Mouse (Mus musculus) gastrocnemius, postnatal 10 days (tissue): ENCODE results near the gene Armc12. TPM values are rescaled to one million over a fixed set of nuclear protein-coding genes. Genes with fewer than 3 reads are reported as not detected.

Experiments used
- DNase-seq: peaks from one replicate; pipeline ENCODE4 v3.0.0; 2021; ENCODE audit warnings: mixed read lengths
- long read RNA-seq, 2 experiments: library from polyadenylated mRNA; stranded (forward); transcript quantifications; one replicate each; pipeline ENCODE4 v2.0.0; 2021
- total RNA-seq, 2 experiments: library from RNA; stranded (reverse); gene quantifications; 2 replicates each; pipeline ENCODE4 v1.2.3; 2021

Gene Armc12
- not detected for total RNA-seq
- long read RNA-seq, experiment 1, result 0 reads
- long read RNA-seq, experiment 2, result 0 reads

DNA sequence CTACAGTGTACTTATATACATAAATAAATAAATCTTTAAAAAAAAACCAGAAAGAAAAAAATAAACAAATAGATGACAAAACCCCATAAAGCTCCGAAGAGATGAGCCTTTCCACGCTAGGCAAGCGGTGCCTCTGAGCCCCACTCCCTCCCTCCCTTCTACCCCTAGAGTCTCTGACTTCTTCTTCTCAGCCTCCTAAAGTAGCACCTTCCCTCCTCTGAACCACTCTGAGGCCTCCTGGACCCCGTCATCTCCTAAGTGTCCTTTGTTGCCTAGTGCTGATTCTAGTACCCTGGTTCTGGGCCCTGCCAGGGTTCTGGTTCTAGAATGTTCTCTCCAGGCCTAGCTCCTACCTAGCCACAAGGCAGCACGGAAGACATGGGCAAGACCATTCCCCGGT, at the start of gene Armc12:
TSS of gene Armc12 (plus strand) at position 301 of the 400 bp plus-strand sequence.
- no peak for DNase-seq

DNA sequence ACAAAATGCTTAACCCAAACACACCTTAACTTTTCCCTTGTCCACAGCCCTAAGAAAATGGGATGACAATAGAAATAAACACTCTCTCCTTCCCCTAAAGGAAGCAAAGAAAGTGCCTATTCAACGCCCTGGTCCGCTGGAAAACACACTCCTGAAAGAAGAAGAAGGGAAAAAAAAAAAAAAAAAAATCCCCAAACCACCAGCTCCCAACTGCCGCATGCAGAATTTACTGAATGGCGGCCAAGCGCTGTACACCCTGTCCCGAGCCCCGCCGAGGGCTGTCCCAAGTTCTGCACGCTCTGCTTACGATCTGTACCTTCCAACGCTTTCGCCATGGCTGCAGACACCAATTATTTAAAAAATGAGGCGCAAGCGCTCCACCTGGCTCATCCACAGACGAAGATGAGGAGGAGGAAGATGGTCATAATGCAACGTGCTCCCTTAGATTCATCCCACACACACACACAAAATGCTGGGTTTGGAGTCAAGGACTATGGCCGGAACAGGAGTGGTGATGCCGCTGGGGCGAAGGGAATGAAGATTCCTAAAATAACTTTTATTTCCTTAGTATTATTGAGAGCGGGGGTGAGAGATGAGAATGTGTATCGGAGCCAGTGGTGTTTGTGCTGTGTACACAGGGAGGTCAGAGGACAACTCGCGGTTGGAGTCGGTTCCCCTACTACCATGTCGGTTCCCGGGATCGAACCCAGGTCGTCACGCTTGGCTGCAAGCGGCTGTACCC, 45.7 kb upstream of the Armc12 start:
- DNase-seq, result peak; percentile 31

- DNase-seq, result peak; percentile 47
These were observed 45.1 kb upstream of the Armc12 start for GRCm38 (mm10) chr17:28485446-28485948.

GRCm38 (mm10) chr17:28485977-28486400, 44.6 kb upstream of the Armc12 start:
- peak; percentile 98 for DNase-seq

DNA sequence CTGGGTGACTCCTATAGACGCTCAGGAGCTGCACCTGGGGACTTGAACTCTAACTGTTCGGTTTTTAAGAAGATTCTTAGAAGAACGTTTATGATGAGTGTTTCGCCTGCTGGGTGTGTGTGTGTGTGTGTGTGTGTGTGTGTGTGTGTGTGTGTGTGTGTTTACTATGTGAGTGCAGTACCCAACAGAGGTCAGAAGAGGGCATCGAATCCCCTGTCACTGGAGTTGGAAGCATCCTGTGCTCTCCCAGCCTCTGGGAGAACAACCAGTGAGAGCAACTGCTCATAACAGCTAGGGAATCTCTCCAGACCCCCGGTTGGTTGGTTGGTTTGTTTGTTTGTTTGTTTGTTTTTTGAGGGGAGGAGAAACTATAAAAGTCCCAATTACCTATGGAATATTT, 43.9 kb upstream of the Armc12 start:
- DNase-seq, result no peak

GRCm38 (mm10) chr17:28487584-28488257, 42.9 kb upstream of the Armc12 start:
- DNase-seq, result no peak

GRCm38 (mm10) chr17:28488258-28489013, 42.2 kb upstream of the Armc12 start:
- no peak for DNase-seq

DNA sequence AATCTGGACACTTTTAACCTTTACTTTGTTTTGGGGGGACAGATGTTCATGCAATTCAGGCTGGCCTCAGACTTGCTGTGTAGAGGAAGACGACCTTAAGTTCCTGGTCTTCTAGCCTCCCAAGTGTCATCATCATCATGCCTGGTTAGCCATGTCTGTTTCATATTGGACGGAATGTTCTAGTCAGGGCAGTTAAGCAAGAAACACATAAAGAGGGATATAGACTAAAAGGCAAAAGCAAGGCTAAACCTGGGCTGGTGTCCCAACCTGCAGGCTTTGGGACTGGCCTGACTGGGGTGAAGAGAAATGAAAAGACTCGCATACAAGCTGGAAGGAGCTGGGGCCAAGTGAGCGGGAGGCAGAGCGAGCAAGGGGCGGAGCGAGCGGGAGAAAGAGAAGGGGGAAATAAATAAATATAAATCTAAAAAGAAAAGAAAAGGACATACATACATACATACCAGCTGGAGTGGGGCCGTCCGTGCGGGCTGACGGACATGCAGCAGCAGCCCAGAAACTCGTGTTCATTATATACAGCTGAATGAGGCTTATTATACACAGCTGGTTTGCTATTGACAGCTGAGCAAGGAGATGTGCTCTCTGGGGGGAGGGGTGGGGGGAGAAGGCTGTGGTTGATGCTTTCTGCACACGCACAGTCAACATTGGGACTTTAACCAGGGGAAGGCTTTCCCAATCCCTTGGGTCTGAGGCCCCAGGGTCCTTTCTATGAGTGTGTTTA, 39.4 kb upstream of the Armc12 start:
- no peak for DNase-seq

- DNase-seq, result no peak
These were observed 34.8 kb upstream of the Armc12 start for GRCm38 (mm10) chr17:28495832-28496231.

GRCm38 (mm10) chr17:28499190-28499589, 31.4 kb upstream of the Armc12 start:
- no peak for DNase-seq

DNA sequence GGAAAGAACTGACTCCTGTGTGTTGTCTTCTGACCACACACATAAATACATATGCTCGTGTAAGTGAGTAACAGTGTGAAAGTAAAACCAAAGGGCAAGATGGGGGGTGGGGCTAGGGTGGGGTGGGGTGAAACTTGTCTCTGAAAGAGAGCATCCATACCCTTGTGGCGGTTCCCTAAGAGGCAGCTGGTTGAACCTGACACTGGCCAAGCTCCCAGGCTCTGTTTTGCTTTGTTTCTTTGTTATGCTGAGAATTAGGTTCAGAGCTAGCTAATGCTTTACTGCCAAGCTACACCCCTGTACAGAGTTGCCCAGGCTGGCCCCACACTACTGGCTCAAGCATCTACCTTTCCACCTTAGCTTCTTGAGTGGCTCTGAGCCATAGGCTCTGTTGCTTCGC, 30.1 kb upstream of the Armc12 start:
- DNase-seq, result no peak

DNA sequence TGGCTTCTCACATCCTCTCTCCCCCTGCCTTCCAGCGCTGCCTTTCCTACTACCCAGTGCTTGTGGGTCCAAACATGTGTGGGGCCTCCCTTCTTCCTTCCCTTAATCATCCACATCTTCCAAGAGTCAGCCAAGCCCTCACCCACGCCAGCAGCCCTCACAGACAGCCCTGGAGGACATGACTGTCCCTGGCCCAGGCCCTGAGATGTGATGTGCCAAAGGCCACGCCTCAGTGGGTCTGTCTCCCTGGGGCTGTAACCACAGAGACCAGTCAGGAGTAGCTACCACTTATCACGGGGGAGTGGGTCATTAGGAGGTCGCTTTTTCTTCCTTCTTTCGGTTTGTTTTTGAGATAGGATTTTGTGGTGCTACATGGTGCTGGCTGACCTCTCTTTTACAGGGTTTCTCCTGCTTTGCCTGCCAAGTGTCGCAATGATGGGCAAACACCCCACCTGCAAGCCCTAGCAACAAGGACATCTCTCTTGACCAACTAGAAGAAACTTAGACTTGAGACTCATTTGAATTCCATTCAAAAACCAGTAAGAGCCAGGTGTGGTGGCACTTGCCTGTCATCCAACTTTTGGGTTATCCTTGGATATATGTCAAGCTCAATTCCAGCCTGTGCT, 28.3 kb upstream of the Armc12 start:
- DNase-seq, result no peak

- DNase-seq, result no peak
These were observed 26.4 kb upstream of the Armc12 start for GRCm38 (mm10) chr17:28504182-28504581.

- DNase-seq, result no peak
These were observed 25.0 kb upstream of the Armc12 start for GRCm38 (mm10) chr17:28505591-28505990.

- no peak for DNase-seq
These were observed 23.7 kb upstream of the Armc12 start for GRCm38 (mm10) chr17:28506895-28507294.

DNA sequence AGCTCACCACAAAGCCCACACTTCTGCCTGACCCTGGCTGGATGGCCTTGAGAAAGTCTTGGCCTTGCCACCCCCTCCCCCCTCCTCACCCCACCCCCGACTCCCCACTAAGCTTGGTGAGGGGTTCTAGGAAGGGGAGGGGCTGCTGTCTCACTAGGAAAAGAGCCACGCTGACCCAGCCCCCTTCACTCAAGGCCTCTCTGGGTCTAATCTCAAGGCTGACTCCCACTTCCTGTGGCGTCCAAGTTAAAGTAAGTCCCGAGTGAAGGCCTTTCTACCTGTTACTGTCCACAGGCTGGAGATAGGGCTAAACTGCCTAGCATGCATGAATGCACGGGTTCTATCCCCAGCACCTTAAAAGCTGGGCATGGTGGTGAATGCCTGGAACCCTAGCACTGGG, 23.1 kb upstream of the Armc12 start:
- DNase-seq, result no peak

DNA sequence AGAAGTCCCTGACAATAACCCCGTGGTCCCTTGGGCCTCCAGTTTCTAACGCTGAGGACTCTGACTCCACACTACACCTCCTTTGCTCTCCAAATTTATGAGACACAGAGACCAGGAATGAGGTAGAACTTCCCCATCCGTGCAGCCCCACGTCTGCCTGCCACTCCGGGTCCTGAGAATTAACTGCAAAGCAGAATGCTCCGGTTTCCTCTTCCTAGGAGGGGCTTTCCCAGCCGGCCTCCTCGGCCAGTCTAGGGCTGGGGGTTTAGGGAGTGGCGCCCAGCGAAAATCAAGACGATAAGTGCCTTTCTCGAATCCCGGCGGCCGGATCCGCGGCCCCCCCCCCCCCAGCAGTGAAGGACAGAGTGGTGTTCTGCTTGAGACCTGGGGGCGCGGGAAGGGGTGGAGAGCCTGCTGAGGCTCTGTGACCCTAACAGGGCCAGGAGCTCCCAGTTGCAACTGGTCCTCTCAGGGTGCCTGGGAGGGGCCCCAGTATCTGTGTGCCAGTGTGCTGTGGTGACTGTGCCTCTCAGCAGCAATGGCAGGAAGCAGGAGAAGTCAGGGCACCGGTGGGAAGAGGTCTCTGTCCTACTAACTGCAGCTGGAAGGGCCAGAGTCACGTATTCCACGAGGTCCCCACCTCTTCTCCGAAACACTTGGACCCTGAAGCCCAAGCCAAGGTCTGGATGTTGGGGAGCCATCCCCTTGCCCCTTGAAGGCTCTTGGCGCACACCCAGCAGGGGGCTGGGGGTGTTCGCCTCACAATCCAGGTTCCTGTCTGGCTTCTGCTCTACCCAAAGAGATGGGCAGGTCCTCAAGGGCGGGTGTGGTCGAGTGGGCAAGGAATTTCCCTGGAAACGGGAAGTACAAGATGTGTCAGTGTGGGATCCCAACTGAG, 19.9 kb upstream of the Armc12 start:
- no peak for DNase-seq

DNA sequence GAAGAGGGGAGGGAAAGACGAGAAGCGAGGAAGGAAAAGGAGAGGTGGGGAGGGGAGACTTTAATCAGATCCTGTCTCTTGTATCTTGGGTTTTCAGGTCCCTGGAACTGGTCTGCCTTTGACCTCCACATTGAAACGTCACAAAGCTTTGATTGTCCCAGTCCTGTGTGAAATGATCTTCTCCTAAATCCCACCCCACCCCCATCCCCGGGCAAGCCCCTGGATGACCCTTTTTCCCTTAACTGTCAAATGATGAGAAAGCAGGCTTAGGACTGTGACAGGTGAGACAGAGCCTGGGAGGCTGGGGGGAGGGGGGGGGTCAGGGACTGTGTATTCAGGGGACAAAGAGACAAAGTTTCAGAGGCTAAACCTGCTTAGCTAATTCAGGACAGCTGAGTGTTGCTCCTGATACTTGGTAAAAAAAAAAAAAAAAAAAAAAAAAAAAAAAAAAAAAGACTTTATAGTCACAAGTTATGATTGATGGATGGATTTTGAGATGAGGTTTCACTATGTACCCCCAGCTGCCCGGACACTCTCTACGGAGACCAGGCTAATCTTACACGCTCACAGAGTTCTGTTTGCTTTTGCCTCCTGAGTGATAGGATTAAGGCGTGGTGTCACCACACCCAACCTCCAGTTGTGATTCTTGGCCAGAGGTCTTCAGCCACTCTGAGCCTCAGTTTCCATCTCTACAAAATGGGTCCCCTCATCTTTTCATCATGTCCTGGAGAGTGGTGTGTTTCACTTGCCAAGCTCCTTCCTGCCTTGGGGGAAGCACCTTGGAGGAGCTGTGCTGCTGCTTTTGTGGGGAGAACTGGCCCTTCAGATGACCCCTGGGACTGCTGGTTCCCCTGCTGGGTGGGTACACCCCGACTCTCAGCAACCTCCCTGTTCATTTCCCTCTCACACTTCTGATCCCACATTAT, 18.7 kb upstream of the Armc12 start:
- no peak for DNase-seq

DNA sequence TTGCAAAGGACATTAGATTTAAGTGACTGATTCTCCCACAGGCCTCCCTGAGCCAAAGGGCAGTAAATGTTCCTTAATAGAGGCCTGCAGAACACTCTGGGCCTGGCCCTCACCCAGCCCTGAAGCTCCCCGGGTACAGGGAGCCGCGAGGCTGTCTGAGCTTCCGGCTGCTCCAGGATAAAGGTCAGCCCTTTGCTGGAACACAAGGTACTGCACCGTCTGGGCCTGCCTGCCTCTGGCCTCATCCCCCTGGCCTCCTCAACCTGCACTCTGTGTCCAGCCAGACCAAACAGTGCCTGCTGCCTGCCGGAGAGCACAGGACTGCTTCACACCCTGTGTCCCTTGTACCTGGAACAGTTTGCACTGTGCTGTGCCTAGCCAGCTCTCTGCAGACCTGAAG, 17.9 kb upstream of the Armc12 start:
- DNase-seq, result no peak
